Mouse (Mus musculus) left cerebral cortex, postnatal 4 days (tissue): ENCODE results near the gene Tldc1. TPM values are rescaled to one million over a fixed set of nuclear protein-coding genes. Genes with fewer than 3 reads are reported as not detected.

Experiments used
- DNase-seq: peaks from one replicate; pipeline ENCODE4 v3.0.0-alpha.2; 2022
- intact Hi-C: fragments of 180-260 bp; cut with DNase I; formaldehyde crosslinking; loops from one replicate; pipeline ENCODE4 v1.15.1; 2025
- total RNA-seq, 2 experiments: library from RNA; stranded (reverse); gene quantifications; 2 replicates each; pipeline ENCODE4 v1.2.3; 2021

Tldc1 gene
- total RNA-seq, 2 experiments from 2014 or later, result 15.0 to 16.7 TPM

DNA sequence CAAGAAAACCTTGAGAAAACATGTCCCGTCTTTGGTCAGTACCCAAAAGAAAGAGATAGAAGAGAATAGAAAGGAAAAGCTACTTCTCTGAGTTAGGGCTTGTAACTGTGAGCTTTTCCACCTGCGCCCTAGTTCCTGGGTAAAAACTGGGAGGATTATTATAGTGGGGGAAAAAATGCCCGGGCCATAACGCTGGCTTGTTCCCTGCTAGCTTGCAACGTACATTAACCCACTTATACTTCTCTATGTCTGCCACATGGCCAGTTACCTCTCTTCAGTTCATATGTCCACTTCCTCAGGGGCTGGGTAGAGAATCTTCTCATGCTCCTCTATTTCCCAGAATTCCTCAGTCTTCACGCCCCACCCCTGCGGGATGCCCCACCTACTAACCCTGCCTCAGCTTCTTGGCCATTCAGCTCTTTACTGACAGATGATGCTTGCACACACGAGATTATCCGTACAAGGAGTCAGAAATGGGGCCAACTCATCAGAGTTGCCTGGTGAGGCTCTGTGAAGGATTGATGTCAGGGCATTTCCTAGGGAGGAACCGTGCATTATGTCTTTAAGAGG lies 41.8 kb downstream of the Tldc1 start:
- intact Hi-C loops, result no loop called here
- no peak for DNase-seq

DNA sequence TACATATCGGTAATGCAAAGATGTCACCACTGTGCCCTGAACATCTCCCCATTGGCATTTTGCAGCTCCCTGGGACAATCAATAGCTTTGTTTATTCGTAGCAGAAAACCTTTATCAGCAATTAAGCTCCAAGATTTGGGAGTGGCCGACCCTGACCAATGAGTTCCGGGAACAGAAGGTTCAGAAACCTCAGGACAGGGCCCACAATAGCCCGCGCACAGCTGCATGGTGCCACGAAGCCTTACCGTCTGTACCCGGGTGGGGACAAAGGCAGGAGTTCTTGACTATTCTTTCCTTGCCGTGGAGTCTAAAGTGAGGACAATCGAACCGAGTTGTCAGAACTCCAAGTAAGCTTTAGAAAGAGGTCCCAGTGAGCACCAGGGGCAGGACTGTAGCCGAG lies 46.1 kb downstream of the Tldc1 start:
- DNase-seq, result no peak
- intact Hi-C loops, result no loop called here

DNA sequence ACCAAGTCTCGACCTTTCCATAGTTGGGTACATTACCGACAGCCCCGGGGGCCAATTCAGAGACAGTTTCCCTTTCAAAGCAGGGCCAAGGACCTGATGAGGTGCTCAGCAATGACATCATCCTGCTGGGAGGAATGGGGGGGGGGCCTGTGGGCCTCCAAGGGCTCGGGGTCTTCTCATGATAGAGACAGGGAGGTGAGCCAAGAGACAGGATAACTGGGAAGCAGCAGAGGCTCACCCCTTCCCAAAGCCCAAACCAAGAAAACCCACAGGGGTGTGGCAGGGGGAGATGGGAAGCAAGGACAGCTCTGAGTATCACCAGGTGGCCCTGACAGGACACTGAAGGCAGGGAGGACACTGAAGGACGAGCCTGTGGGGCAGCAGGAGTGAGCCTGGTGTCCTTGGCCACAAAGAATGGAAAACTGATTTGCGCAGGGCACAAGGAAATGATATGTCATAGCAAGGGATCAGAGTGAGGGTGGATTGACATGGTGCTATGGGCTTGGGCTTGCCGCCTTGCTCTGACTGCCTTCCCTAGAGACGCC lies 49.8 kb downstream of the Tldc1 start:
- intact Hi-C loops, result no loop called here
- DNase-seq, result no peak

DNA sequence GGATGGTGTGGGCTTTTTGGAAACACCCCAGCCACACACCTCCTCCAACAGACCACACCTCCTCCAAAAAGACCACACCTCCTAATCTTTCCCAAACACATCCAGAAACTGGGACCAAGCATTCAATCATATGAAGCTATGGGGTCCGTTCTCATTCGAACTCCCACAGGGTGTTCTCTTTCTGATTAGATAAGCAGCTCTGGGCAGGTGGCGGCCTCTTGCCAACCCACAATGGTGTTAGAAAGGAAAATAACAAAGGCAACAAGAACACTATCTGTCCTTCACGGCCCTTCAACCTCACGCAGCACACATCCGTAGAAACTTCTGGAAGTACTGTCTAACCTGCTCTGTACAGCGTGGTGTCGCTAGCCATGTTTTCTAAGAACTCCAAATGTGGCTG lies 51.1 kb downstream of the Tldc1 start:
- intact Hi-C loops, result no loop called here

DNA sequence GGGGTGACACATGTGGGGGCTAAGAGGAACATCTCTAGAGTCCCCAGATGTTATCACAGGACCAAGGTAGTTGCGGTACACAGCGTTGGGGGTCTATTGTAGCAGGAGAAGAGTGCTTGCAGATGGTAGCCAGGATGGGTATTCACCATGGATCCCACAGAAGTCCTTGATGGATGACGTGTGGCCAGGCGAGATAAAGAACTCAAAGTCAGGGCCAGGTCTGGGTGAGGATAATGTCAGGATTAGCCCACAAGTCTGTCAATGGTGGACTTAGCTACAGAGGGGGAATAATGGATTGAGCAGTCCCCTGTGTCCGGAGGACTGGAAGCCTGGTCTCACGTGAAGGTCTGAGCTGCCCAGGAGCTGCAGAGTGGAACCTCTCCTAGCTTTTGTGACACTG lies 53.6 kb downstream of the Tldc1 start:
- no peak for DNase-seq
- intact Hi-C loops, result no loop called here

More for the DNA sequence above, 51.1 kb downstream of the Tldc1 start:
- no peak for DNase-seq

DNA sequence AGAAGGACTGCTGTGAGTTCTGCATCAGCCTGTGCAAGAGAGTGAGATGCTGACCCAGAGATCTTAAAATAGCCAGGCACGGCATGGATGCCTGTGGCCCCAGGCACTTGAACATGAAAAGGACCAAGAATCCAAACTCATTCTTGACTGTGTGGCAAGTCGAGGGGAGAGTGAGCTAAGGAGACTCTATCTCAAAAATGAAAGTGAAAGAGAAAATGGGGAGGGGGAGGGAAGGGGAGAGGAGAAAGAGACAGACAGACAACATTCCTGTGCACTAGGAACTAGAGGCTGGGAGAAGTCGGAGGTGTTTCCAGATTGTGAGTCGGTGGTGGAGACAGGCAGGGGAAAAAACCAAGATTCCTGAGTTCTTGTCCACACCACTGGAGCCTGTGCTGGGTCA lies 54.5 kb downstream of the Tldc1 start:
- intact Hi-C loops, result no loop called here
- DNase-seq, result no peak

DNA sequence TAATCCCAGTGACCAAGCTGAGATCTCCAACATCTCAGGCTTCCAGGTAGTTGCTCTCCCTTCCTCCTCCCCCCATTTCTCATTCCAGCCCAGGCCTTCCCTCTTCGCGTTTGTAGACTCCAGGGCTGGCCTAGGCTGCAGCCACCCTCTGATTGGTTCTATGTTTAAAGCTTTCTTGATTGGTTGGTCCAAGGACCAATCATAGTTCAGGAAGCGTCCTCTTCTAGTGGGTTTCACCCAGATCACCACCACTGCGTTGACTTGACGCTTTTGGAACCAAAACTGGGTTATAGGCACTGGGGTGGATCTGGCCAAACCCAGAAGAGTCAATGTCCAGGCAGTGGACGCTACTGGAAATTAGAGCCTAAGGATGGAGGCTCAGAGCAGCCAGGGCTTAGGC lies 55.9 kb downstream of the Tldc1 start:
- DNase-seq, result no peak
- intact Hi-C loops, result no loop called here

DNA sequence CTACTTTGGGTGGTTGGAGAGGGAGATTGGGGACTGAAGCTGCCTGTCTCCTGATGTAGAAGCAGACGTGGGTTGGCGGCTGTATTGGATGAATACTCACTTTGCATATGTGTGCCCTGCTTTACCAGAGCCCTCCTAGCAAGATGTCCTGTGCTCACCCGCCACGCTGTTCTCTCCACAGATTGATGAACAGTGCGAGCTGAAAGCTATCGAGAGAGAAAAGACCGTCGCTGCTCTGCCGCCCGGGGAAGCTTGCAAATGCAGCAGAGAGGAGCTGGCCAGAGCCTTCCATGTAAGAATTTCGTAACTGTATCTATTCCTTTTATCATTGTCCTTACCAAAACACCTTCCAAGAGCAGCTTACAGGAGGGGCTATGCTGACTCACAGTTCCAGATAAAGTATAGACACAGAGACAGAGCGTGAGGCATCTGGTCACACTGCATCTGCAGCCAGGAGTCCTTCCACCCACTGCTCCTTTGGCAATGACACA lies 59.2 kb downstream of the Tldc1 start:
- DNase-seq, result no peak
- intact Hi-C loops, result no loop called here

DNA sequence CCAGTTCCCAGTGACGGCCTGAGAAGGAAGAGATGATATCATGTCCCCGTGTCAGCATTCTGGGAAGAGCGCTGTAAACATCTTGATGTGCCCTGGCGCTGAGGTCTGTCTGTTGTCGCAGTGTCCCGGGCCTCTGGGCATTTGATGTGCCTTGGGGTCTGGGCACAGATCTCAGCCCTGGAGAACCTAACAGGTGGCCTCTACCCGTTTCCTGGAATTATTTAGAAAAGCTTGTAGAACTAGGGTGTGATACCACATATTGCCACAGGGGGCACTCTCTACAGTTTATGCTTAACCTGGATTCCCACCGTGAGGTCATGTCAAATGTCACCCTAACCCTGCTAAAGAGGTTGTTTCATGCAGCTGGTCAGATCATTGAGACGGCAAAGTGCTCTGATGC lies 60.5 kb downstream of the Tldc1 start:
- DNase-seq, result peak; percentile 31
- intact Hi-C loops, result no loop called here

DNA sequence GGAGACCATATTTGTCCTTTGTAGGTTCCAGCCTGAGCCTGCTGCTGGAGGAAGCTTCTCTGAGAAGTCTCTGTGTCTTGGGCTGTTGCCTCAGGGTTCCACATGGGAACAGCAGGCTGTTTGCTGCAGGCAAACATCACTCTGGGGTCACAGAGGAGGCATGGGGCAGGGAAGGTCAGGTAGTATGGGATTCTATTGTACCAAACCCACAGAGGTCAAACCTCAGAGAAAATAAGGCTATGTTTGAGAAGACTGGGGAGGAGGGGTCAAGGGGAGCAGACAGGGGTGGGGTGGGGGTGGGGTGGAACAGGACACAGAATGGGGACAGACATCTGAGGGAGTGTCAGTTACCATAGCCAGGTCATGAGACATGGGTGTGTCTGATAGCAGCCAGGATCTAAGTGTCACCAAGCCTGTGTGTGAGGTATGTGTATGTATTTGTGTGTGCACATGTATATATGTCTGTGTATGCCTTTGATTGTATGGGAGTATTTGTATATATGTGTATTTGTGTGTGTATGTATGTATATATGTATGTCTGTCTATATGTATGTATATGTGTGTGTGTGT lies 61.4 kb downstream of the Tldc1 start:
- DNase-seq, result no peak
- intact Hi-C loops, result no loop called here

DNA sequence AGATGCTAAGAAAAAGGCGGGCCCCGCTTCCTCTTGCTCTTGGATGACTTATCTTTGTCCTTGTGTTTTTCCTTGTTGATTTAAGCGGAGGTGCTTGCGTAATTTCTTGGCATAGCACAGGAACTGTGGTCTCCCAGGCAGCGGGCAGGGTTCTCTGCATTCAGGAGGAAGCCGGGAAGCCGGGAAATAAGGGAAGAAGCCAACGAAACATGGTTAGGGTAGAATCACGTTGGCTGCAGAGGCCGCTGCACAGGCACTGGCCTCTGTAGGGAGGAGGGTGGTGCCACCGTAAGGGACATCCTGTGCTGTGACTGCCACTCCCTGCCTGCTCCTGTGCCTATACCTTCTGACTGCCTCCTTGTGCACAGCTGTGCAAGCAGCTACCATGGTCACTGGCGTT lies 63.0 kb downstream of the Tldc1 start:
- DNase-seq, result no peak
- intact Hi-C loops, result no loop called here

DNA sequence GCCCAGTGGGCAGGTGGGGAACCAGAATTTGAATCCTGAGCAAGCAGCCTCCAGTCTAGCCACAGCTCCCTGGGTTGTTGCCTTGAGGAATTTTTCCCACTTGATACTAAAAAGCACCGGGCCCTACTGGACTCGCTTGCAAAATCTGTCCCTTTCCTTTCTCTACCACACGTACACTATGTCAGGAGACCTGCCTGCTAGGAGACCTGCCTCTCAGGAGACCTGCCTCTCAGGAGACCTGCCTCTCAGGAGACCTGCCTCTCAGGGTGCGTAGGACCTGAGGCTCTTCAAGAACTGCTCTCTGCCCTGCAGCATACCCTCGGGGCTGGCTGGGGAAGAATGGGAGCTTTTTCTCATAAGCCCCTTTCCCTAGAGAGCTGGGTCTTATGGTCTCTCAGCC lies 64.8 kb downstream of the Tldc1 start:
- DNase-seq, result no peak
- intact Hi-C loops, result no loop called here

DNA sequence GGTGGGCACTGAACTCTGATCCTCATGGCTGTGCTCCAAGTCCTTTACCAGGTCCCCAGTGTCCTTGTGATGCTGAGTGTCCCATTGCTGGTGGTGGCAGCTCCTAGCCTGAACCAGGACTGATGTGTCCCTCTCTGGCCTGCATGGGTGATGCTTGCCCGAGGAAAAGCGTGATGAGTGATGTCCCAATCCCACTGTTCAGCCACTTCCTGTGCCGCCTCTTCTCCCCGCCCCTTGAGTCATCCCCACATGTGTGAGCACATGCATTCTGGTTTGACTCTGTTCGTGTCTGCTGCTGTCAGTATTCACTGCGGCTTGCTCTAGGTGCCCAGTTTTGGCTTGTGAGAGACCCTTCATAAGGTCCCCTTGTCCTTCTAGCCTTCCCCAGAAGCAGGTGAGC lies 66.0 kb downstream of the Tldc1 start:
- intact Hi-C loops, result no loop called here
- no peak for DNase-seq

Other genes with a start within 250 kb of the Tldc1 start
- gene Mbtps1, start 219.7 kb downstream of the Tldc1 start, total RNA-seq, result 10 to 100 TPM; 68.7 to 72.1 TPM
- gene Hsdl1, start 203.2 kb downstream of the Tldc1 start, total RNA-seq, result 100 to 1,000 TPM; 103 to 107 TPM
- under 1 TPM; 0.26 to 0.52 TPM for gene Dnaaf1, start 203.2 kb downstream of the Tldc1 start, total RNA-seq
- 10 to 100 TPM; 15.8 to 15.9 TPM for gene Taf1c, start 173.2 kb downstream of the Tldc1 start, total RNA-seq
- gene Adad2, start 165.7 kb downstream of the Tldc1 start, total RNA-seq, result under 1 TPM in 1 of 2 experiments, not detected in 1; 0.42 TPM
- not detected for gene Kcng4, start 142.7 kb downstream of the Tldc1 start, total RNA-seq
- 1 to 10 TPM; 3.6 to 4.9 TPM for gene Wfdc1, start 112.1 kb downstream of the Tldc1 start, total RNA-seq
- under 1 TPM; 0.14 to 0.16 TPM for gene Atp2c2, start 78.4 kb downstream of the Tldc1 start, total RNA-seq
- gene Cotl1, start 62.1 kb upstream of the Tldc1 start, total RNA-seq, result 100 to 1,000 TPM; 208 to 215 TPM
- gene Klhl36, start 83.8 kb upstream of the Tldc1 start, total RNA-seq, result 10 to 100 TPM in 1 of 2 experiments, 1 to 10 TPM in 1; 8.9 to 11.8 TPM
- 100 to 1,000 TPM; 150 to 152 TPM for gene Usp10, start 131.9 kb upstream of the Tldc1 start, total RNA-seq
- gene Gm20388, start 132.4 kb upstream of the Tldc1 start, total RNA-seq, result 10 to 100 TPM in 1 of 2 experiments, 1 to 10 TPM in 1; 6.5 to 12.8 TPM
- 1 to 10 TPM; 1.7 to 1.8 TPM for gene Crispld2, start 214.0 kb upstream of the Tldc1 start, total RNA-seq